Mouse (Mus musculus): ENCODE data around the gene Tm9sf1.

Gene Tm9sf1

DNA sequence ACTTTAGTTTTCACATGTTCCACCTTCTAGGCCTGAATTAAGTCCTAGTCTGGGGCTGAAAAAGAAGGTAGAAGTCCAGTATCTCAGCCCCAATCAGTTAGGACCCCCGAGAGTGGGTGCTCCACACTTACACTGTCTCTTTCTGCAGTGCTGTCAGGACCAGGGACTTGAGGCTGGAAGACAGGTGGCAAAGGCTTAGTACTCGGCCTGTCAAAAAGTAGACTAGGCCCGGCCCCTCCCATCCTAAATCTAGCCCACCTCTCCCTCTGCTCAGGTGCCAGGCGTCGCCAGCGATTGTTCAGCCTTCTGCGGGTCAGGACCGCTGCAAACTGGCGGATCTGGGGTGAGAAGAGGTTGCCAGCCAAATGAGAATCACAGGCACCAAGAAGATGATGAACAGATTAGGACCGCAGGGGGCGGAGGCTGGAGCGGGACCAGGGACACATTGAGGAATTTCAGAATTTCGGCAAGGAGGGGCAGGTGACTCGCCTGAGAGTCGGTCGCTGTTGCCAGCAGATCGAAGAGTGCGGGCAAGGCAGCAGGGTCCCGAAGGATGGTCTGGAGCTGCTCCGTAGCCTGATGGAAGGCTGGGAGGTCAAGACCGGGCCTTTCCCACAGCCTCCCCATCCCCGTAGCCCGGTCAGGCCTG lies 8.6 kb downstream of the Tm9sf1 start:
- peak; percentile 14 to 54 for DNase-seq

DNA sequence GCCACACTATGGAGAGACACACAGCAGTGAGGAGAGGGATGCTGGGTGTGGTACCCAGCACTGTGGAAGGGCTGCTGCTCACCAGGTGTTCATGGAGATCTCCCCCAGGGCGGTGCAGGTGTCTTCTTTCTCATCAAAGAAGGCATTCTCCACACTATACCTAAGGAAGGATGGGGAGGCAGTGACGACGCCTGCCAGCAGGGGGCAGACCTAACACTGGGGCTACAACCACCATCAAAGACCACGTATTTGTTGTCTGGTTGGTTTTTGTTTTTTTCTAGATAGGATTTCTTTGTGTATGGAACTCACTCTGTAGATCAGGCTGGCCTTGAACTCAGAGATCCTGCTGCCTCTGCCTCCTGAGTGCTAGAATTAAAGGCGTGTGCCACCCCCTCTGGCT lies 14.3 kb downstream of the Tm9sf1 start:
- DNase-seq, result peak; percentile 49 to 86

GRCm38 (mm10) chr14:55628077-55628827 lies 15.4 kb downstream of the Tm9sf1 start:
- no peak for DNase-seq

- no peak for DNase-seq
Measured at GRCm38 (mm10) chr14:55618486-55619195, 25.0 kb downstream of the Tm9sf1 start.

DNA sequence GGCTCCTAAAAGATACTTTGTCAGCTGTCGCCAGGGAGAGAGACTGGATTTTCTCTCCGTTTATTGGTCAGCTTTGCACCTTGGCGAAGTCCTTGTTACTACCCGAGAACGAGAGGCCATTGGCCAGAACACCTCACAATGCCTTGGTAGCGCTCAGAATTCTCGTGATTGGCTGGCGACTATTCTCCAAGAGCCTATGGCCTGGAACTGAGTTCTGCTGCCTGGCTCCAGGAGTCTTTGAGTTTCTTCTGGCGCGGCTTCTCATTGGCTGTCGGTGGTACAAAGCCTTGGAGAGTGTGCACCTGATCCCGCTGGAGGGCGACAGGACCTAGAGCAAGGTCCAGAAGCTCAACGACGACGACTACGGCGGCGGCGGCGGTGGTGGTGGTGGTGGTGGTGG lies 25.8 kb downstream of the Tm9sf1 start, which contains the start of gene Rec8:
Gene Rec8, plus strand, starts transcription at position 216 of the 400 bp plus-strand sequence.
- DNase-seq, result peak; percentile 51 to 64

- DNase-seq, result no peak
Measured at GRCm38 (mm10) chr14:55616844-55617243, 26.8 kb downstream of the Tm9sf1 start.

DNA sequence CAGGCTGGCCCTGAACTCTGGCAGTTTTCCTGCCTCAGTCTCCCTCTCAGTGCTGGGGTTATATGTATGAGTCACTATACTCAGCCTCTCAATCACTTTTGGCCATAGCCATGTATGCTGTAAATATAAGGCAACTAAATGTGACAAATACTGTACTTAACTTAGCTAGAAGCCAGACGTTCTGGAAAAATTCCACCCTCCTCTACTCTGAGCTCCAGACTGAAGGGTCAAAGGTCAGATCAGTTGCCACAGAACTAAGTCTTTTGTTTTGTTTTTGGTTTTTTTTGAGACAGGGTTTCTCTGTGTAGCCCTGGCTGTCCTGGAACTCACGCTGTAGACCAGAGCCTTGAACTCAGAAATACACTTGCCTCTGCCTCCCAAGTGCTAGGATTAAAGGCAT lies 27.7 kb downstream of the Tm9sf1 start:
- no peak for DNase-seq

- DNase-seq, result no peak
Measured at GRCm38 (mm10) chr14:55614565-55615178, 28.9 kb downstream of the Tm9sf1 start.

GRCm38 (mm10) chr14:55613346-55613745 lies 30.3 kb downstream of the Tm9sf1 start:
- DNase-seq, result peak; percentile 19 to 29

DNA sequence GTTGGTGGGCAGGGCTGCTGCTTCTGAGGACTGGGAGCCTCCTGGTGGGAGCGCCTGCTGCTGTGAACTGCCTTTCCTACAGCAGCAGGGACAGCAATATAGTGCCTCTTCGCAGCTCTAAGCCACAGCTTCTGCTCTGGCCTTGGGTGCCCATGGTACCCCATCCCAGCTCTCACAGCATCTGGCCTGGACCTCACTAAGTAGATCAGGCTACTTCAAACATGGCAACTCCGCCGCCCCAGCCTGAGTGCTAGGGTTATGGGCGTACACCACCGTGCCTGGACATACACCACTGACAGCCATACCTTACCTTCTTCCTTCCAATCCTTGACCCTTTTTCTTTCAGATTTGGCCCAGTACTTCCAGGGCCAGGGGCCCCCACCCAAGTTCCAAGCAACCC lies 35.3 kb downstream of the Tm9sf1 start:
- DNase-seq, result no peak

GRCm38 (mm10) chr14:55605743-55606459 lies 37.7 kb downstream of the Tm9sf1 start:
- no peak for DNase-seq

GRCm38 (mm10) chr14:55604823-55605222 lies 38.8 kb downstream of the Tm9sf1 start:
- DNase-seq, result no peak

DNA sequence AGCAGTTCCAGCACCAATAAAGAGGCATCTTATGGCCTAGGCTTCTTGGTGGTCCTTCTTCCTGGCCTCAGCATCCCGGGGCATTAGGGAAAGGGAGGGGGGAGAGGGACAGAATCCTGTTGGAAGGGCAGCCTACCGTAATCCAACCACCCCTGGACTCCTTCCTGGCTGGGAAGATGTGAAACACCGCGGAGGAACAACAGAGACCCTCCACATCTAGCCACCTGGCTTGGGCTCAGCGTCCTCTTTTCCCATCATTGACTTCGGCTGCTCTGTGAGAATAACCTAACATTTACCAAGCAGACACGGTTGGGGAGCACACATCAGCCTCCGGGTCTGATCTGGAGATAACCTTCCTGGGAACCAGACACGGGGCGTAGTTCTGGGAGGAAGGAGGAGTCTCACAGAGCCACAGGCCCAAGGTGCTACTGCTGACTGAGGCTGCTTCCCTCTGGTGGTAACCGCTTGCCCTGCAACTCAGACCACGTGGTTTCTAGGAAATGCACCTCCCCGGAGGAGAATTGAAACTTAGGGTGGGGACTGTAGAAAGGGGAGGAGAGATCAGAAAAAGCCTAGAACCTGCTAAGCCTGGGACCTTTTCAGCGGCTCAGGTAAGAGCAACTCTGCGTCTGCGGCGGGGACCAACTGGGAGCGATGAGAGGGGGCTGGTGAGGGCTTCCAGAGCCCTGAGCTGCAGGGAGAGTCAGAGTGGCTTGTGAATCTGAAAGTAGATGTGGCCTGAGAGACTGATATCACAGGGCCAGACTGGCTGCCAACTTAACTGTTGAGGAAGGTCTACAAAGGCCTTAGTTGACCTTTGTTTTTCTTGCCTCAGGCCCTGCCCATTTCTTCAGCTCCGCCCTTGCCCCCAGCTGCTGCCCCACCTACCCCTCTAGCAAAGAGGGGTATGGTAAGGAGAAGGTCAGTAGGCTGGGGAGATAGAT lies 39.7 kb downstream of the Tm9sf1 start:
- peak; percentile 96 to 97 for DNase-seq

GRCm38 (mm10) chr14:55603271-55603632 lies 40.4 kb downstream of the Tm9sf1 start, which contains the start of gene Irf9:
TSS of gene Irf9 (plus strand) at chr14:55603571.
- no peak for DNase-seq

DNA sequence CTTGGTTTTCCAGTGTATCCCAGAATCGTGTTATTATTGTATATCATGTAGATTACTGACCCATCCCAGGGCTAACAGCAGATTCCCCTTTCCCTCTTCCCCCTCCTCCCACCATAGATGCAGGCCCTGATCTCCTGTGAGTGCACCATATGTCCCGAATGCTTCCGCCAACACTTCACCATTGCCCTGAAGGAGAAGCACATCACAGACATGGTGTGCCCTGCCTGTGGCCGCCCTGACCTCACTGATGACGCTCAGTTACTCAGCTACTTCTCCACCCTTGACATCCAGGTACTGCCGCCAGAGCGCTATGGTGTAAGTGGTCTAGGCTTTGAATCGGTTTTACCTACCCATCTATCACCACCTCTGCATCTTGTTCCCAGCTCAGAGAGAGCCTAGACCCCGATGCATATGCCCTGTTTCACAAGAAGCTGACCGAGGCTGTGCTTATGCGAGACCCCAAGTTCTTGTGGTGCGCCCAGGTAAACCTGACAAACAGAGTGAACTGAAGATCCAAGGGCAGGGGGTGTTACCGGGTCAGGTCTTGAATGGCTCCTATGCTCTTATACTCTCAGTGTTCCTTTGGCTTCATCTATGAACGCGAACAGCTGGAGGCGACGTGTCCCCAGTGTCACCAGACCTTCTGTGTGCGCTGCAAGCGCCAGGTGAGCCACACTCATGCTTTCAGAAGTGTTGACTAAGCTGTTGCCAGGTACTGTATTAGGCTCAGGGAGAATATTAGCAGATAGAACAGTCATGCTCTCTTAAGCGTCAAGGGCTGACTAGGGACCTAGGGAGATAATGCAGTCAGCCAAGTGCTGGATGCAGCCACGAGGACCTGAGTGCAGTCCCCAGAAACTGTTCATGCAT lies 44.9 kb downstream of the Tm9sf1 start:
- no peak for DNase-seq

- DNase-seq, result peak in 1 of 2 experiments; percentile 36
Measured at GRCm38 (mm10) chr14:55596036-55596690, 47.4 kb downstream of the Tm9sf1 start.

GRCm38 (mm10) chr14:55592226-55592625 lies 51.4 kb downstream of the Tm9sf1 start:
- DNase-seq, result peak in 1 of 2 experiments; percentile 38

DNA sequence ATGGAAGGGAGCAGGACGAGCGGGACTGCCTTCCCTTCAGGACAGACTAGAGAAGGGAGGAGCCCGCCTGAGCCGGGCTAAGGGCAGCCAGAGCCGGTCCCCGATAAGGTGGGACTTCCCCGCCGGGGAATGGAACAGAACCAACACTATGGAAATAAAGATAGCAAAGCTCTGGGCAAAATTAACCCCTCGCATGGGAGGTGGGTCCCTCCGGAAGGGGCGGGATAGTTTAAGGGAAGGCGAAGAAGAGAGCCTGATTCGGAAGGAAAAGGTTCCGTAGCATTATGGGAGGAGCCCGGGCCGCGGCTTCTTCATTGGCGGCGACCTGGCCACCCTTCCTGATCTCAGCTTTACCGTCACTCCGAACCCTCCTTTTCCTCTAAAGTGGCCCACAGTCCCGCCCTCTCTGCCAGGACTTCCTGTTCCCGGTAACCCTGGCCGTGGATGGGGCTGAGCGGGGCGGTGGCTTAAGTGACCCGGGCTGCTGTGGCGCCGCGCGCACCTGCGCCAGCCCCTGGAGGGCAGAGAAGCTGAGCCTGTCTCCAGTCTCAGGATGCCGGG lies 52.2 kb downstream of the Tm9sf1 start, which contains the start of gene Rnf31:
Gene Rnf31, plus strand, starts transcription at position 378 of the 561 bp plus-strand sequence.
- peak; percentile 96 to 99 for DNase-seq

DNA sequence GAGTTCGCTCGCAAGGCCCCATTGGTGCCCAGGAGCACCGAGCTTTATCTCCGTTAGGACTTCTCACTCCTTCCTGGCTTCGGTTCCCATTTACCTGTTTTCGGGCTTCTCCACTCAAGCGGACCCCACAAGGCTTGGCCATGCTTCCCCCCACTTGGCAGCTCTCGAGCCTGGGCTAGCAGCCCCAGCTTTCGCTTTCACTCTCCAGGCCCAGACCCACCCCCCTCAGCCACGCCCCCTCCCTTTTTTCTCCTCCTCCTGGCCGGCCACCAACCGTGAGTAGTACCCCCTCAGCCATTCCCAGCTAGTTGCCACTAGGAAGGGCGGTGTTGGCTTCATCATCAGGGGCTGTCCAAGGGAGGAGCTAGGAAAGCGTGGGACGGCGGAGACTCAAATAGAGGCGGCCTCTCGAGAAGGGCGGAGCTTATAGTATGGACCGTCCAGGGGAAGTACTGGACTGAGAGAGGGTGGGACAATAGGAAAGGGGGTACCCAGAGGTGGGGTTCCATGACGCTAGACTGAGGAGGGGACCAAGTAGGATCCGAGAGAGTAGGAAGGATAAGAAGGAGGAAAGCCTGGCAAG lies 52.8 kb downstream of the Tm9sf1 start, which contains the start of gene Psme2:
Gene Psme2, minus strand, starts transcription at position 366 of the 583 bp plus-strand sequence.
- peak; percentile 93 to 99 for DNase-seq

Measured in kidney, postnatal 36 days (tissue).